Mouse (Mus musculus): ENCODE results near the gene Cmip.

Cmip gene

DNA sequence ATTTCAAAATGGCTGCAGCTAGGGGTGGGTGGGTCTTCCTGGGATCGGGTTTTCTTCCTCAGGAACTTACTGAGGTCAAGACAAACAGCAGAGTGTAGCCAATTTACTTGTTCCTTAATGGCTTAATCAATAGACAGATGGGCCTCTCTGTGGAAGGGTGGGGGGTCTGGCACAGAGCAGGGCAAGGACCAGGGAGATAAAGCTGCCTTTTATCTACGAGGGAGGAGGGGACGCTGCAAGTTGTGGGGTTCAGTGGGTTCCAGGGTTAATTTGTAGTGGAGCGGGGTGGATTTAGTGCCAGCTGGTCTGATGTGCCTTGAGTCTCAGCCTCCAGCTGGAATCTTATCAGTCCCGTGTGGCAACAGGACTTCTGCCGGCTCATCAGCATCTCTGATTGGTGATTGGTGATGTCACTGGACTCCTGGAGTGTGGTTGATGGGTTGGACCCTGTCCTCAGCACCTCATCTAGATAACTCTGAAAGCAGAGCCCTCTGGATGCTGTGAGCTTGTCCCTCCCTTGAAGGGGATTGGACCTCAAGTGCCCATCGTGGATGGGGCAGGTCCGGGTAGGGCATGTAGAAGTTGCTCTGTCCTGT, 65.9 kb downstream of the Cmip start:
- DNase-seq (ENCODE audit: low spot score in 2 of 2), result no peak

DNA sequence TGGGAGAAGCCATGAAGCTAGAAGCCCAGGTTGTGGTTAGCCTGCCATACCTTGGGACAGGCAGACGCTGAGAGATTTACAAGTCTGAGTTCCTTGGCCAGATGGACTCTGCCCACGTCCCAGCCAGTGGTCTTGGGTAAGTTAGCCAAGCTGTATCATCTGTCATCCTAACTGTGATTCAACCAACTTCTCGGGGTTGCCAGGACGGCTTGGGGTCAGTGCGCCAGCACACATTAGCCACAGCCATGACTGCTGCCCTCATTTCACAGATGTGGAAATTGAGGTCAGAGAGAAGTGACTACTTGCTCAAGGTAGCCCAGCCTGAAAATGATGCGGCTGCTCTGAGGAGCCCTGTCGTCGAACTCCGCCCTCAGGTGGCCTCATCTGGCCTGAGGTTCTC, 68.0 kb downstream of the Cmip start:
- no peak for DNase-seq (ENCODE audit: low spot score in 2 of 2)

DNA sequence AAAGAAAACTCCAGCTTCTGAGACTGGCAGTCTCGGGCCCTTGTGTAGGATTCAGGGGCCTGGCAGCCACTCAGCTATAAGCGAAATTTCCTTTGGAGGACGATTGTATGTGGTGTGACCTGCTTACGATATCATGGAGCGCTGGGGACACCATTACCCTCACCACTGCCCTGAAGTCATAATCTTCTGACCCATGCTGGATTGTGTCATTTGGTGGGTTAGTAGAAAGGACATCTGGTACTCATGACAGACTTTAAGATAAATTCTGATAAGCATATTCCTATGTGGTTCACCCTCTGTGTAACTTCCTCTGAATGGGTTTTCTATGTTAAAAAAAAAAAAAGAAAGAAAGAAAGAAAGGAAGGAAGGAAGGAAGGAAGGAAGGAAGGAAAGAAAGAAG, 69.9 kb downstream of the Cmip start:
- no peak for DNase-seq (ENCODE audit: low spot score in 2 of 2)

DNA sequence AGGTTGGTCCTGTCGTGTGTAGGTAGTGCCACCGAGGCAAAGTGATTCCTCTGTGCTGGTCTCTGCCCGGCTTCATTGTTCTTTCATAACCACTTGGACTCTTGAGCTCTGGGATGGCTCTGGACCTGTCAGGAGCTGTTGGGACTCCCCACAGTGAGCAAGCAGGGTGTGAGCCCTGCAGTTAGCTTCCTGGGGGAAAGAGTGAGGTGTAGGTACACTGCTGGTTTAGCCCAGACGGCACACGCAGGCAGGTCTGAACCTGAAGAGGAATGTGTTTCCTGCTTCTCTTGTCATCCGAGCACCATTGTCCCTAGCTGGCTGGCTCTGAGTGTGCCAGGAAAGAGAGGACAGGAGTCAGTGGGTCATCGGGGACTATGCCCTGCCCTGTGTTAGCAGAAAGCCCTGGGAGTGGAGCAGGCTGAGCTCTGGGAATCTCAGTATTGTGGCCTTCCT, 70.5 kb downstream of the Cmip start:
- DNase-seq (ENCODE audit: low spot score in 2 of 2), result no peak

DNA sequence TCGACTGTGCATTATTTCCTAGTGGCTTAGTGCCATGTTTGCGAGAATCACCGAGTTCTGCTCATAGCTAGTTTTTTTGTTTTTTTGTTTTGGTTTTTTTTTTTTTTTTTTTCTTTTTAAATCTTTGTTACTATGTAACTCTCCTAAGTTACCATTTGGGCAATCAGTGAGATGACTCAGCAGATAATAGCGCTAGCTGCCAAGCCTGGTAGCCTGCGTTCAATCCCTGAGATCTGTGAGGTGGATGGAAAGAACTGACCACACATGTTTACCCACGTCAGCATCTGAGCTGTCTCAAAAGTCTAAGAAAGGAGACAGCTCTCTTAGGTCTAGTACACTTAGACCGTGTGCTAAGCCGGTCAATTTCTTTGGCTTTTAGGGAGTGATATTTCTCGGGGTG, 71.9 kb downstream of the Cmip start:
- DNase-seq (ENCODE audit: low spot score in 2 of 2), result no peak

DNA sequence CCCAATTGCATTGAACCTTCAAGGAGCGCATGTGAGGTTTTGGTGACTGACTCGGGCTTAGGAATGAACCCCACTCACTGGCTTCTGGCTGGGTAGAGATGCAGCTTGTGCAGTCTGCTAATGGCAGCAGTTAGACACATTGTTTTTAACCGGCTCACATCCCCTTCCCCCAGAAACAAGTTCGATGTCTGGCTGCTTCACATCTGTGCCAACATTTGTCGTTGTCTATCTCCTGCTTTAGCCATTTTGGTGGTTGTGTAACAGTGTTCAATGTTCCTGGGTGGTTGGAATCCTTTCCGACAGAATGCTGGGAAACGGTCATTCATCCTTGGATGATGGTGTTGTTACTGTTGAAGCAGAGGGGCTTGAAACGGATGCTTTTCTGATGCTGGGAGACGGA, 72.3 kb downstream of the Cmip start:
- no peak for DNase-seq (ENCODE audit: low spot score in 2 of 2)

DNA sequence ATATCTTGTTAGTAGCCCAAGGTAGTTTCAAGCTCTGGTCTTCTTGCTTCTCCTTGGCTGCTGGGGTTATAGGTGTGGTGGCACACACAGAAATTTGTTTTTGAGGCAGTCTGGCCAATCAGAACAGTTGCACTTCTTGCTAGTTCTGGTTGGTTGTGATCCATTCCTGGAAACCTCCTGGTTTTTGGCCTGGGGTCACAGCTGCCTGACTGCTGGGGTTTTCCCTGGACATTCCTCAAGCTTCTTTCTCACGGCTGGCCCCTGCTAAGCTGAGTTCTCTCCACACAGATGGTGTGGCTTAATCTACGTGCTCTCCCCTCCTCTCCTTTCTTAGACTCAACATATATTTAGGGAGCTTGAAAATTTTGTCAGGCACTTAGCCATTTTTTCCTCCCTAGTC, 73.0 kb downstream of the Cmip start:
- DNase-seq (ENCODE audit: low spot score in 2 of 2), result no peak

DNA sequence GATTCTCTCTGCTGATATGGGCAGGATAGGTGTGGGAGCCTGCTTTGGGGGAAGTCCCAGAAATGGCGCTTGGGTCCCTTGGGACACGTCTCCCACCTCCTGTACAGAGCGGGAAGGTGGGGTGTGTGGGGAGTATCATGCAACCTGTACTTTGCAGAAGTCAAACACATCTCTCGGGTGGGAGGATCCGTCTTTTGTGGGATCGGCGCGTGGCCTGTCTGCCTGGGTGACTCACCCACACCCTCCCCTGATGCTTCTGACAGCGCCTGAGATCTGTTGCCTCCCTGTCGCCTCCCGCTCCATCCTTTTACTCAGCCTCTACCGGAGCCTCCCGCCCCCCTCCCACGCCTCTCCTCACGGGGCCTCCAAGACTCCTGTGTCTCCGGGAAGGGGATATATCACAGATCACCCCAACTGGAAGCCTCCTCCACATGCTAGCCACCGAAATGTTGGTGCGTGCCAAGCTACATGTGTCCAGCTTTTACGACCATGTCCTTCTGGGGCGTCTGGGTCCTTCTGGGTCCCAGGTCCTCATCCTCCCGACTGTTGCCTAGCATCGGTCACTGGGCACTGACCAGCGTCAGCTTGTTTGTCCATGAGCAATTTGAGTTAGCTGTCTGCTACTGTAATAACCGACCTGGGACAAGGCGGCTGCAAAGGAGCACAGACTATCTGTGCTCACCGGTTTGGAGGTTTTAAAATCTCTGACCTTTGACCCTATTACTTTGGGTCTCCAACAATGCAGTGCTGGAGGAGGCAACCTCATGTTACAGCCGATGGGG, 75.6 kb downstream of the Cmip start:
- no peak for DNase-seq (ENCODE audit: low spot score in 2 of 2)

DNA sequence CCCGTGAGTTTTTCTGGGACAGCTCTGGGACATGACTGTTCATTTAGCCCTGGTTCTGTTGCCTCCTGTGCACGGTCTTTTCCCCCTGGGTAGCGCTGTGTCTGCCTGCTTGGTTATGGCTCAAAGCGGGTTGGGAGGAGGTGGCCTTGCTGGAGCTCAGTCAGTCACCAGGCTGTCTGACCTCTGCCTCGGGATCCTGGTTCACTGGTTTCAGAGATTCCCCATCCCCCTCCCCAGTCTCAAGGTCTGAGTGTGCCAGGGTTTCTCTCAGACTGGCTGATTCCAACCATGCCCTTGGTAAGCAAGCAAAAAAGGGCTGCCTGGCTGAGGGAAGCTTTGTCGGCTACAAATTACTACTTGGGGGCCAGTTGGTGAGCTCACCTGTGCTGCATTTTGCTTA, 76.8 kb downstream of the Cmip start:
- no peak for DNase-seq (ENCODE audit: low spot score in 2 of 2)

DNA sequence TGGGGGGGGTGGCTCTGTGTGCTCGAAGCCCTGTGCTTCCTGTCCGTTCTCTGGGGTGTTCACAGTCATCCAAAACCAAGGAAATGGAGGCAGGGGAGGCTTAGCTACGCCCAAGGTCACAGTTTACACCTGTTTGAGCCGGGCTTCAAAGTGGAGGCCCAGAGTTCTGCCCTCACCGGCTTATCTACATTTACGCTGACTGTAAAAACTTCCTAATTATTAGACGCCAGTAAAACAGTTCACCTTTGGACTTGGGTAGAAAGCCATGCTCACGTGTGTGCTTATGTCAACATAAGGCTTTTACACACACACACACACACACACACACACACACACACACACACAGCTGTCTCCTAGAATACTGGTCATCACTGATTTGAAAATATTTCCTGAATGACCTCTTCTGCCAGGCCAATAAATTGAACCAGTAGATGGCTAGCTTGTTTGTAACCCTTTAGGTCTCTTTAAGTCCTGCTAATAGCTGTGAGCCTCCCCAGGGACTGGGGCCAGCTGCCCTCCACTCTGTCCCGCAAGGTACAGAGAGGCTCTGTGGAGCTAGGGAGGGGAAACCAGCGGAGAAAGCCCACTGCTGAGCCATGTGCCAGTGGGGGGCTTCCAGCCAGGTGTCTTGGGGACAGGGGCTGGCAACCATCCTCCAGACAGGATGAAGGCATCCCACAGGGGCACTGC, 77.3 kb downstream of the Cmip start:
- DNase-seq (ENCODE audit: low spot score in 2 of 2), result no peak

DNA sequence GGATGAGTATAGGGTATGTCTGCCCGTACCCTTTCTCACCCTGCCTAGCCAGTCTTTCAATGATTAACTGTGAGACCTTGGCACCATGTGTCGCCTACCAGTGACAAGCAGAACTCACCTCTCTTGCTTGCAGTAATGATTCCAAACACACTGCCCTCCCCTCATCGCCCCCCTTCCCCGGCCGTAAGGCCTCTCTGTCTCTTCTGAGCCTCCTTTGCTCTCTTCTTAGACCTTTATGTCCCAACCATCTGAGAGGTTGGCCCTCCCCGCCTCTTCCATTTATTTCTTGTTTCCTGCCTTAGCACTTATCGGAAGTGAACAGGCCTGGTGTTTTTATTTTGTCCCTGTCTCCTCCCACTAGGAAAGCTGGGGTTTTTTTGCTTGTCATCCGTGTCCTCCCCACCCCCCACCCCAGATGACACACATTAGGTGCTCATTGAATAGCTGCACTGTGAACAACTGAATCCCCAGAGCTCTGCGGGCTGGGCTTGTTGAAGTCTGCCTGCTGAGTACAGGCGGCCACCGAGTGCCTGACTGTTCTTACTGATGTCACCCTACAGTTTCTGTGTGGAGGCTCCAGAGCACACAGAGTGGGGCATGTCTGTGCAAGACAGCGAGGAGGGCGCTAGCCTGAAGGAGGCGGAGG, 78.0 kb downstream of the Cmip start:
- no peak for DNase-seq (ENCODE audit: low spot score in 2 of 2)

DNA sequence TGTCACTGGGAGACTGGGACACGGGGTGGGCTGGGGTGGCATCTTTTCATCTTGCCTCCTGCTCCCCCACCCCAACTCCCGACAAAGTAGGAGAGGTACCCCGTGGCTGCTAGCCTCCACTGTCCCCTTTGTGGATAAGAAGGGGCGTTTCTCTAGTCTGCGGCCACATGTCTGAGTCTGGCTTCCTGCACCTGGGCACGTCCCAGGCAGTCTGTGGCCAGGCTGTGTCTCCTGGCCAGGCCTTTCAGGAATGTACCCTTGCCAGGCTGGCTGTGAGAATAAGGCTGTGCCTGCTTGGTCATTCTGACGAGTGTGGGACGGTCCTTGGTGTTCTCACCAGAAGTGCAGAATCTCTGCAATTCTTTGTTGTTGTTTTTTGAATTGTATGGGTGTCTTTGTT, 78.6 kb downstream of the Cmip start:
- no peak for DNase-seq (ENCODE audit: low spot score in 2 of 2)

DNA sequence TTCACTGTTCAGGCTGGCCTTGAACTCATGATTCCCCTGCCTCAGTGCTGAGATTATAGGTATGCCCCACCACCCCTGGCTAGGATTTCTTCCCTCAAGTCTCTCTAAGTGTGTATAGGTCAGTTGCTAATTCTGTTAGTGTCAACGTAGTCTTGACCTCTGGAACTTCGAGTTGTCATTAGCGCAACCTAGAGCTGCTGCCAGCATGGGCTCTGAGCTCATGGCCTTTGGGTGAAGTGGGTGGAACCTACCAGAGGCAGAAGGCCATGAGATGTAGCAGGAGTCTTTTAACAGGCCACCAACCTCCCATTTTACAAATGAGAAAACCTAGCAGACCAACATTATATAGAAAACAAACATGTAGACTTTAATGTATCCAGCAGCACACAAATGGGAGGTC, 80.3 kb downstream of the Cmip start:
- DNase-seq (ENCODE audit: low spot score in 2 of 2), result no peak

DNA sequence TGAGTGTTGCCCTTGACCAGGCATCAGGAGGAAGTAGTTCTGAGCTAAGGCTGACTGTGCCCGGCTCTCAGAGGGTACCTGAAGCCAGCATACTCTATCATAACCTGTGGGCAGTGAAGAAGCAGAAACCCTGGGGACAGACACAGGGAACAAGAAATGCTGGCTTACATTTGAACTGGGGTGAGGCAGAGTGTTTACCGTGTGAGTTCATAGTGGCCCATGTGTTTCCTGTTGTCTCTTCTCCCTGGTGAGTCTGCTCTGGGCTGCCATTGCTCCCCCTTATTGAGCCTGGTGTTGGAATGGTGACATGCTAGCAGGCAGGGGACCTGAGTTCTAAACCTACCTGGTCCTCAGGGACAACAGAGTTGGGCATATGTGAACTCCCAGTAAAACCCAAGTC, 81.8 kb downstream of the Cmip start:
- DNase-seq (ENCODE audit: low spot score in 2 of 2), result no peak

DNA sequence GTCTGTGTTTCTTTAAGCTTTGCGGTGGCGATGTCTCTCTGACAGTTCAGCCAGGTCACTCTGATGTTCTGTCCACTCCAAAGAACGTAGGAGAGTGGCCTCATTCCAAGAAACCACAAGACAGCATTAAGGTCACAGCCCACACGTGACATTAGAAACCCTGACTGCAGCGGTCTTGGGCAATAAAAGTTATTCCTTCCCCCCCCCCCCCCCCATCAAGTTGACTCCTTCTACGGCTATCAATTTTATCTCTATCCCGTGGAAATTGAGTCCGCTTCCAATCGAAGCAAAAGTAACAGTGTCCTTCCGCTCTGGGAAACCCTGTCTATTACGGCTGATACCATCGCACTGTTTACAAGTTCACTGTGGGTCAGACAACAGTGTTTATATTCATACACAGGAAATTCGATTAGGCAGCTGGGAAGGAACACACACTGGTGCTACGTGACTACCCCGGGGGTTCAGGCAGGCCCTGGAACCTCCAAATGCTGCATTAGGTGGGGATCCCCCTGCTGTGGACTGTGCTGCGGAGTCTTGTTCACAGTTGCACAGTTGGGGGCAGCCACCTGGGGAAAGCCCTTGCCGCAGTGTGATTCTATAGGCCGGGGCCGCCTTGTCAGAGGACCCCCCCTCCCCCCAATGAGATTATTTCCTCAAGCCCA, 82.6 kb downstream of the Cmip start:
- DNase-seq (ENCODE audit: low spot score in 2 of 2), result no peak

DNA sequence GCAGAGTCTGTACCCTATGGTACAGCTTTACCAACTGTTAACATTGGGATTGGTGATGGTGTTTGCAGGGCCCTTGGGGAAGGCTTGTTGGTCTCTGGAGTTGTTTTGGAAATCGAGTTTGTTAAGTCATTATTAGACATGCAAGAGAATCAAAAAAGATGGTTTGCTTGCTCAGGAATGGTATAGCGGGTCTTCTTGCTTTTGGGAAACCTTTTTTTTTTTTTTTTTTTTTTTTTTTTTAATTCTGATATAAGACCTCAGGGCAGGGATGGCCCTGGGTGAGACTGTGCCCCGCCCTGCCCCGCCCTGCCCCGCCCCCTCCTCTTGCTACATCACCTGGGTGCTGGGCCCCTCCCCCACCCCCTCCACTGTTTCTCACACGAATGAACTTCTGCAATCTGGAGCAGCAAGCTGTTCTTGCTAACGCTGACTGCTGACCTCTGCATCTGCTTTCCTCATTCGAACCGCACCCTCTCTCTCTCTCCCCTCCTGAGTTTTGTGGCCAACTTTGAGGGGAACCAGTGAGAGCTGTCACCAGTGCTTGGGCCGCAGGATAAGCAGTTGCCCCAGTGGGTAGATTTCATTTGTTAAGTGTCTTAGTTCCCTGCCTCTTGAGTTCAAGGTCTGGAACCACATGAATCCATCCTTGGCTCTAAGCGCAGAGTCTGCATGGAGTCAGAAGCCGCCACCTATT, 83.2 kb downstream of the Cmip start:
- no peak for DNase-seq (ENCODE audit: low spot score in 2 of 2)

DNA sequence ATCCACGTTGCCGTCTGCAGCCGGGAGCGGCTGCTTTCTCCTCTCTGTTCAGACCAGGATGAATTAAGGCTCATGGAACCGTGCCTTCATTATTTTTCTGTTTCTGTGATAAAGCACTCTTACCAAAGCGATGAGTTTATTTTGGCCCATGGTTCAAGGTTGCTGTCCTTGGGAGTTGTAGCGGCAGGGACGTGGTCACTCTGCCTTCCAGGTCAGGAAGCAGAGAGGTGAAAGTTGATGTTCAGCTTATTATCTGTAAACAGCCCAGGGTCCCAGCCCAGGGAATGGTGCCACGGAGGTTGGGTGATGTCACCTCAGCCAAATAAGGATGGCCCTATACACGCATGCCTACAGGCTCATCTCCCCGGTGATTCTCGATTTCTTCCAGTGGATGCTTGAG, 83.9 kb downstream of the Cmip start:
- DNase-seq (ENCODE audit: low spot score in 2 of 2), result no peak

DNA sequence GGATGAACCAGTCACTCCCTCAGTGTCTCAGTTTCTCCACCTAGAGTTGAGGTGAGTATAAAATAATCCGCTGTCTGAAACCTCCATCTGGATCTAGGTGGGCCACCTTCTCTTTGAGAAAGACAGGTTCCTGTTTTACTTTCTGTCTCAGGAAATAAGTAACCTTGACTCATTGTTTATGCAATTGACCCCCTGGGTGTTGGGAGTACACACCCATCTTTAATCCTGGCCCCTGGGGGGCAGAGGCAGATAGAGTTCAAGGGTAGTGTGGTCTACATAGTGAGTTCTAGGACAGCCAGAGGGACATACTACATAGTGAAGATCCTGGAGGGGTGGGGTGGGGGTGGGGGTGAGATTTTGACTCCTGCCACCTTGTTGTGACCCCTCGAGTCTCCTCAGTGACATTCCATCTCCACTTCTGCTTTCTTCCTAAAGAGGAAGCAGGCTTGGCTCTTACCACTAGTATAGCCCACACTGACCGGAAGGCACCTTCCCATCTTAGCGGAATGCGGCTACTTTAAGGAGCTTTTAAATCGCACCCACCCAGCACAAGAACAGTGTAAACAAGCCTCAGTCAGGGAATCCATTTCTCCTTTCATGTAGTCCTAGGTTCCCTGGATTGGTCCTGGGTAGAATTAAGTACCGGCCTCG, 86.0 kb downstream of the Cmip start:
- no peak for DNase-seq (ENCODE audit: low spot score in 2 of 2)

DNA sequence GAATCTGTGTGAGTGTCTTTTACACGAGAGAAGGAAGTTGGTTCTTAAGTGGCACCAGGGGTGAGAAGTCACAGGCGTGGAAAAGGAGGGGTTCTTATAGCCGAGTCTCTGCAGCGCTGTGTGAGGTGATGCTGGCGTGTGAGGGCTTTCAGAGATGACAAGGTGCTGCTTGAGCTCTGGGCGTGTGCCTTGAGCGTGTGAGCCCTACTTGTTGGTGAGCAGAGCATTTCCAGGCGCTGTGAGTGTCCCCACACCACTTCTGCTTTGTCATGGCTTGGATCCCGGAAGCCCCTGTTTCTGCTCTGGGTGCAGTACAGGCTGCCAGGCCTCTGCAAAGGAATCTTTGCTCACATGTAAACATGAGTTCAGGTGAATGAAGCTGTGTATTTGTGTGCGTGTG, 86.6 kb downstream of the Cmip start:
- DNase-seq (ENCODE audit: low spot score in 2 of 2), result no peak

DNA sequence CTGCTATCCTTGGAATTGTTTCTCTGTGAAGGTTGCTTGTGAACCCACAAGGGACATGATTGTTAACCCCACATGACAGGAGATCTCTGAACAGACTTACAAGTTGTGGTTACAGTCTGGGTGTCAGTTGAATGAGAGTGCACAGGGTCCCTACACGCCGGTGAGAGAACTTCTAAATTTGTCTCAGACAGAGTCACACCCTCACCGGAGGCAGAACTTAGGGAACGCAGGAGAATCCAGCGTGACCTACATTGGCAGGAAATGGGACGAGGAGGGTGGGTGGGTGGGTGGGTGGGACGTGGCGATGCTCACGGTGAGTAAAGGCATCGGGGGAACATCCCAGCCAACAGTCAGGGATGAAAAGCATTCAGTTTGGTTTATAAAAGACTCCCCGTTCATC, 88.0 kb downstream of the Cmip start:
- DNase-seq (ENCODE audit: low spot score in 2 of 2), result no peak

DNA sequence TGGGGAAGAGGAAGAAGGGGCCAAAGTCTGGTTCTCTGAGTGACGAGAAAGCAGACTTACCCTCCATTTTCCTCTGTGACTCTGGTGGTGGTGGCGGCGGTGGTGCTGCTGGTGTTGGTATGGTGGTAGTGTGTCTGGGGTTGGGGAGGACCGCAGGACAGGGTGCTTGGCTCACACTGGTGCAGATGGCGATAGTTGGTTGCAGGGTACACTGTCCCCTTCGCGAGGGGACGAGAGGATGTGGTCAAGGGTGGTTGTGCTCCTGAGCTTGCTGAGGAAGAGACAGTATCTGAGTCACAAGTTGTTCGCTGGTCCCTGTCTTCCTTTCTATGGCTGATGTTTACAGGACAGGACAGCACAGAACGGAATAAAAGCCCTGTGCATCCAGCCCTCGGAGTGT, 88.5 kb downstream of the Cmip start:
- DNase-seq (ENCODE audit: low spot score in 2 of 2), result no peak

Measured in thymus, postnatal 10 days (tissue).